Mouse (Mus musculus) hindbrain, embryonic 11.5 days (tissue): ENCODE data around the gene Gipc2. TPM values are rescaled to one million over a fixed set of nuclear protein-coding genes. Genes with fewer than 3 reads are reported as not detected.

Experiments
- ATAC-seq: fragments of 200-750 bp; cut with Nextera tagmentation; 2 replicates; pipeline ENCODE4 v1.8.0; 2017; ENCODE audit warnings: mild to moderate bottlenecking, moderate TSS enrichment, moderate library complexity; ENCODE audit not compliant: low FRiP score
- DNase-seq: peaks from one replicate; pipeline ENCODE4 v3.0.0-alpha.2; 2015; ENCODE audit warnings: low spot score
- H3K27ac ChIP-seq: fragments of 300-500 bp; sonication (generic); 2 replicates; pipeline ENCODE4 v1.5.1; 2014; ENCODE audit warnings: mild to moderate bottlenecking, low read depth, low read length
- H3K27me3 ChIP-seq: fragments of 300-500 bp; sonication (generic); 2 replicates; pipeline ENCODE4 v1.6.1; 2014; ENCODE audit warnings: mild to moderate bottlenecking, low read length, moderate library complexity, mixed read lengths; ENCODE audit not compliant: control insufficient read depth, insufficient read depth
- H3K36me3 ChIP-seq: fragments of 300-500 bp; sonication (generic); 2 replicates; pipeline ENCODE4 v1.6.1; 2014; ENCODE audit warnings: mild to moderate bottlenecking, low read length, moderate library complexity, mixed read lengths; ENCODE audit not compliant: control insufficient read depth, insufficient read depth
- H3K4me1 ChIP-seq: fragments of 300-500 bp; sonication (generic); replicated peaks from 2 replicates; pipeline ENCODE4 v1.6.1; 2014; ENCODE audit warnings: low read length, mixed read lengths; ENCODE audit not compliant: control insufficient read depth, insufficient read depth
- H3K4me2 ChIP-seq: fragments of 300-500 bp; sonication (generic); replicated peaks from 2 replicates; pipeline ENCODE4 v1.6.1; 2014; ENCODE audit warnings: mild to moderate bottlenecking, low read depth, low read length
- H3K4me3 ChIP-seq: fragments of 300-500 bp; sonication (generic); 2 replicates; pipeline ENCODE4 v1.5.1; 2014; ENCODE audit warnings: low read depth, low read length
- H3K9ac ChIP-seq: fragments of 300-500 bp; sonication (generic); 2 replicates; pipeline ENCODE4 v1.6.1; 2014; ENCODE audit warnings: low read depth, low read length
- H3K9me3 ChIP-seq: fragments of 300-500 bp; sonication (generic); 2 replicates; pipeline ENCODE4 v1.6.1; 2016; ENCODE audit warnings: low read length; ENCODE audit not compliant: control insufficient read depth
- WGBS: fragments of 180-500 bp; shearing (Covaris S2); extraction: QIAGEN DNeasy Blood & Tissue Kit; methylation state at CpG from one replicate; pipeline ENCODE4 v1.1.7; 2014; 5-methylcytosine and 5-hydroxymethylcytosine counted together
- polyA plus RNA-seq: library from polyadenylated mRNA; unstranded; fragments of >200 nt; fragmentation: Nextera tagmentation; extraction: Ambion mirVana; gene quantifications from 2 replicates; pipeline ENCODE4 v1.2.1, GENCODE M21; 2014

Gene Gipc2
- polyA plus RNA-seq, 1 experiment from 2014 or later, result 5.0 TPM

GRCm38 (mm10) chr3:152193635-152194097 is 27.6 kb upstream of the Gipc2 start:
- H3K9ac ChIP-seq, result peak overlapping the region; percentile 8; the same call in 1 of the 2 replicates
- H3K9me3 ChIP-seq, result no peaks in the 10 kb centered on the region
- H3K27ac ChIP-seq, result no peak overlapping the region
- no peaks in the 10 kb centered on the region for H3K4me1 ChIP-seq
- ATAC-seq, result peak; percentile 96
- peak overlapping the region; percentile 37 for H3K4me3 ChIP-seq
- peak; percentile 81 for DNase-seq
- 2% methylated on average over 17 of the region's 17 CpGs for WGBS
- peak overlapping the region; percentile 28 for H3K4me2 ChIP-seq
- H3K36me3 ChIP-seq, result no peaks in the 10 kb centered on the region
- H3K27me3 ChIP-seq, result no peaks in the 10 kb centered on the region

GRCm38 (mm10) chr3:152193177-152193576 is 27.1 kb upstream of the Gipc2 start:
- 26% methylated on average over 7 of the region's 7 CpGs for WGBS

GRCm38 (mm10) chr3:152192238-152192931 is 26.4 kb upstream of the Gipc2 start:
- peak overlapping the region; percentile 22; the same call in 1 of the 2 replicates for H3K4me2 ChIP-seq
- H3K4me1 ChIP-seq, result no peaks in the 10 kb centered on the region
- WGBS, result 59% methylated on average over 10 of the region's 11 CpGs
- ATAC-seq (no peak), DNase-seq (peak; percentile 25)
- no peaks in the 10 kb centered on the region for H3K36me3 ChIP-seq
- H3K9ac ChIP-seq, result no peak overlapping the region
- no peaks in the 10 kb centered on the region for H3K27me3 ChIP-seq
- H3K9me3 ChIP-seq, result no peaks in the 10 kb centered on the region
- H3K4me3 ChIP-seq, result peak overlapping the region; percentile 20
- no peak overlapping the region for H3K27ac ChIP-seq

More at GRCm38 (mm10) chr3:152193177-152193576, 27.1 kb upstream of the Gipc2 start:
- no peak for DNase-seq
- no peaks in the 10 kb centered on the region for H3K36me3 ChIP-seq
- ATAC-seq, result 0 out of 2 replicates have a peak, but pooled peaks have one; percentile 31
- H3K4me2 ChIP-seq, result peak overlapping the region; percentile 28
- no peaks in the 10 kb centered on the region for H3K4me1 ChIP-seq
- H3K27ac ChIP-seq, result no peak overlapping the region
- peak overlapping the region; percentile 37 for H3K4me3 ChIP-seq
- H3K9me3 ChIP-seq, result no peaks in the 10 kb centered on the region
- no peaks in the 10 kb centered on the region for H3K27me3 ChIP-seq
- H3K9ac ChIP-seq, result peak overlapping the region; percentile 8; the same call in 1 of the 2 replicates

GRCm38 (mm10) chr3:152191791-152192237 is 25.8 kb upstream of the Gipc2 start:
- Histone ChIP-seq H3K27ac (no peak overlapping the region), H3K4me3 (peak overlapping the region; percentile 20), H3K9me3 (no peaks in the 10 kb centered on the region), H3K4me1 (no peaks in the 10 kb centered on the region), H3K9ac (0 out of 2 replicates have a peak overlapping the region, but pooled peaks have one; percentile 20), H3K36me3 (no peaks in the 10 kb centered on the region), H3K27me3 (no peaks in the 10 kb centered on the region), H3K4me2 (peak overlapping the region; percentile 22; the same call in 1 of the 2 replicates)
- ATAC-seq (no peak), DNase-seq (peak; percentile 25)
- WGBS, result 41% methylated on average over 6 of the region's 6 CpGs

- H3K27me3 ChIP-seq, result no peaks in the 10 kb centered on the region
- no peaks in the 10 kb centered on the region for H3K9me3 ChIP-seq
- ATAC-seq (no peak), DNase-seq (no peak)
- no peak overlapping the region for H3K4me3 ChIP-seq
- H3K27ac ChIP-seq, result no peak overlapping the region
- no peaks in the 10 kb centered on the region for H3K36me3 ChIP-seq
- 85% methylated on average over 9 of the region's 9 CpGs for WGBS
- no peak overlapping the region for H3K9ac ChIP-seq
- H3K4me2 ChIP-seq, result no peak overlapping the region
- no peaks in the 10 kb centered on the region for H3K4me1 ChIP-seq
Observed at GRCm38 (mm10) chr3:152190679-152191477, 24.8 kb upstream of the Gipc2 start.

- 81% methylated on average over 4 of the region's 4 CpGs for WGBS
- ATAC-seq (no peak), DNase-seq (no peak)
- Histone ChIP-seq H3K4me3 (no peak overlapping the region), H3K9ac (no peak overlapping the region), H3K9me3 (no peaks in the 10 kb centered on the region), H3K4me2 (no peak overlapping the region), H3K27ac (no peak overlapping the region), H3K27me3 (no peaks in the 10 kb centered on the region), H3K4me1 (no peaks in the 10 kb centered on the region), H3K36me3 (no peaks in the 10 kb centered on the region)
Observed at GRCm38 (mm10) chr3:152189306-152189705, 23.3 kb upstream of the Gipc2 start.

GRCm38 (mm10) chr3:152186106-152186505 is 20.1 kb upstream of the Gipc2 start:
- Histone ChIP-seq H3K9ac (no peak overlapping the region), H3K4me2 (no peak overlapping the region), H3K27ac (no peak overlapping the region), H3K36me3 (no peaks in the 10 kb centered on the region), H3K4me3 (no peak overlapping the region), H3K27me3 (no peaks in the 10 kb centered on the region), H3K9me3 (no peaks in the 10 kb centered on the region), H3K4me1 (no peaks in the 10 kb centered on the region)
- DNase-seq, result no peak
- no peak for ATAC-seq
- 95% methylated on average over 6 of the region's 6 CpGs for WGBS

GRCm38 (mm10) chr3:152183522-152183921 is 17.5 kb upstream of the Gipc2 start:
- no peak for ATAC-seq
- Histone ChIP-seq H3K9ac (no peak overlapping the region), H3K4me2 (no peak overlapping the region), H3K9me3 (no peaks in the 10 kb centered on the region), H3K27ac (no peak overlapping the region), H3K27me3 (no peaks in the 10 kb centered on the region), H3K4me1 (no peaks in the 10 kb centered on the region), H3K36me3 (no peaks in the 10 kb centered on the region), H3K4me3 (no peak overlapping the region)
- DNase-seq, result no peak
- 60% methylated on average over 9 of the region's 9 CpGs for WGBS
